Mouse (Mus musculus) bone marrow, adult 2 months (tissue): ENCODE results near the gene Numbl.

ENCODE experiments used
- CTCF ChIP-seq: fragments of 200-500 bp; IDR thresholded peaks from 2 replicates; pipeline ENCODE4 v1.5.1; 2011; ENCODE audit warnings: low read length, control low read depth; ENCODE audit not compliant: control insufficient read depth, insufficient read depth
- POLR2A ChIP-seq: fragments of 200-500 bp; IDR thresholded peaks from 2 replicates; pipeline ENCODE4 v1.6.1; 2011; ENCODE audit warnings: low read depth, mild to moderate bottlenecking, control low read depth, low read length, borderline replicate concordance; ENCODE audit not compliant: control insufficient read depth

GRCm38 (mm10) chr7:27227276-27227675 is 31.0 kb upstream of the Numbl start:
- TF ChIP-seq CTCF (no peak), POLR2A (no peak)
